23 mouse cellular contexts compared by ENCODE assay signal in the genomic region with DNA sequence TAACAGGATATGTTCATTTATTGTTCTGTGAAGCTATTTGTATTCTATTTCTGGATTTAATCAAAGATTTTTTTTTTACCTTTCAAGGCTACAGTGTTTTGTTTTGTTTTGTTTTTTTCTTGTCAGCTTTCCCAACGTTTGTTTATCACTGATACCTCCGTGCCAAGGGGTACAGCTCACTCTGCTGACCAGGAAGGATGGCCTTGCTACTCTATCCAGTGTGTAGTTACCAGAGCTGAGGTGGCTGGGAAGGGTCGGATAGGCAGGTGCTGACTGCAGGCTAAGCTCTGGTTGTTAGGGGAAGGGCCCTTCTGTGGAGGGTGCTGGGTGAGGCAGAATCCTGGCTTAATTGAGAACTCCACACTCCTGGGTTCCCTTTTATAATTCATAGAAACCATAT. TPM values are rescaled to one million over a fixed set of nuclear protein-coding genes. Genes with fewer than 3 reads are reported as not detected.
A peak's percentile ranks its signal among the peaks of the same experiment; 100 is the strongest.
DNase-seq lines count a peak whose midpoint lies in the region; TF ChIP-seq lines count a peak whose summit lies in the region.
"Had no signal": no experiment of that assay in that cellular context is flagged by ENCODE, and none has a peak within 500 bp of the region (broad histone marks: within the 10 kb centered on the region; RNA-seq: fewer than 3 reads in every experiment).

No protein-coding gene starts in this region.

- TF ChIP-seq CTCF in gastrocnemius, adult 2 months (IDR thresholded peaks at IDR 0.05), result no peak
- TF ChIP-seq CTCF in heart, adult 2 months (IDR thresholded peaks at IDR 0.05), result no peak

- H3K4me1 ChIP-seq in heart, adult 2 months (ENCODE audit: control insufficient read depth, insufficient read depth, low read length), result peaks cover 14% of the 10 kb centered on the region
- peaks cover 27% of the 10 kb centered on the region for H3K4me1 ChIP-seq in brown adipose tissue, adult 24 weeks (ENCODE audit: control insufficient read depth, insufficient read depth, insufficient read length, low read length)

- no peak for TF ChIP-seq EP300 in heart, adult 2 months (IDR thresholded peaks at IDR 0.05; ENCODE audit: insufficient read depth, low read depth, low read length)

- peak overlapping the region; percentile 93 for H3K27ac ChIP-seq in gastrocnemius, adult 2 months
- peak overlapping the region; percentile 49 for H3K27ac ChIP-seq in heart, adult 2 months
- H3K27ac ChIP-seq in brown adipose tissue, adult 24 weeks (replicated peaks; ENCODE audit: low read depth, low read length), result peak overlapping the region; percentile 50
- H3K27ac ChIP-seq: embryonic facial prominence, embryonic 10.5 days; embryonic facial prominence, embryonic 12.5 days; forebrain, embryonic 13.5 days; forebrain, embryonic 15.5 days had no signal

- no peak for DNase-seq in gastrocnemius, adult 2 months
- DNase-seq in gastrocnemius, postnatal 10 days, result no peak
- DNase-seq in heart, adult 2 months, result no peak
- DNase-seq in heart, postnatal 10 days, result no peak
- DNase-seq: adrenal gland, adult 8-10 months; adrenal gland, postnatal 14 days; adrenal gland, postnatal 36 days; B cell, adult 2 months; cerebellum, adult 11 months; cerebellum, adult 18-20 months; cerebellum, adult 8-10 months; cerebellum, adult 9-11 months; cerebellum, postnatal 14 days; cerebellum, postnatal 36 days; forebrain, postnatal 0 days had no signal

- no peak overlapping the region for H3K4me3 ChIP-seq in gastrocnemius, adult 2 months
- H3K4me3 ChIP-seq in heart, adult 2 months, result no peak overlapping the region
- H3K4me3 ChIP-seq in brown adipose tissue, adult 24 weeks (ENCODE audit: insufficient read depth, low read depth, low read length), result no peak overlapping the region
- H3K4me3 ChIP-seq: embryonic facial prominence, embryonic 10.5 days; embryonic facial prominence, embryonic 12.5 days; forebrain, embryonic 13.5 days; forebrain, embryonic 15.5 days had no signal

- intact Hi-C loops in gastrocnemius, adult 2 months (cut with DNase I), result no loop called here
- intact Hi-C loops in heart, adult 2 months (cut with DNase I), result no loop called here
- intact Hi-C loops in heart, postnatal 10 days (cut with DNase I), result no loop called here

- WGBS in heart, adult 2 months, result 23% methylated on average over 3 of the region's 3 CpGs

- no peaks in the 10 kb centered on the region for H3K27me3 ChIP-seq in heart, adult 2 months (ENCODE audit: control insufficient read depth, insufficient read depth, low read length)
- H3K27me3 ChIP-seq: CH12.LX; embryonic facial prominence, embryonic 12.5 days; forebrain, embryonic 15.5 days; Patski had no signal

- H3K79me2 ChIP-seq in heart, adult 2 months (replicated peaks; ENCODE audit: control insufficient read depth, insufficient read depth, low read length), result peaks cover 1% of the 10 kb centered on the region; the same call in 1 of the 2 replicates

- H3K9ac ChIP-seq in heart, adult 2 months (ENCODE audit: low read depth, low read length), result no peak overlapping the region
- H3K9ac ChIP-seq: embryonic facial prominence, embryonic 12.5 days; forebrain, embryonic 13.5 days; forebrain, embryonic 15.5 days; forebrain, postnatal 0 days had no signal

- H3K36me3 ChIP-seq in heart, adult 2 months (ENCODE audit: control insufficient read depth, insufficient read depth, low read length), result peaks cover 5% of the 10 kb centered on the region
- H3K36me3 ChIP-seq: embryonic facial prominence, embryonic 10.5 days; forebrain, embryonic 15.5 days had no signal

- no peak for TF ChIP-seq POLR2A in heart, adult 2 months (IDR thresholded peaks at IDR 0.05; ENCODE audit: insufficient read depth, low read depth, low read length)

RNA-seq across cellular contexts. Expression of a gene that starts 8.9 kb away (rescaled TPM):
- 10 to 100 TPM; 19.3 to 25.7 TPM for total RNA-seq in gastrocnemius, adult 2 months (2021)
- total RNA-seq in gastrocnemius, postnatal 10 days (2021), result 10 to 100 TPM; 25.1 to 26.9 TPM
- total RNA-seq in heart, adult 2 months (2021), result 10 to 100 TPM; 22.0 to 22.7 TPM
- polyA plus RNA-seq in heart, adult 2 months (2012; rRNA removed), result 3.7 and 7.0 TPM in 2 replicates
- total RNA-seq in heart, postnatal 10 days (2021), result 10 to 100 TPM; 22.8 to 24.8 TPM
- 25.0 and 28.1 TPM in 2 replicates for polyA plus RNA-seq in brown adipose tissue, adult 24 weeks (2012; ENCODE audit: insufficient read depth, insufficient read length, missing spikeins)

RNA-seq across cellular contexts. Expression of a gene that starts 9.3 kb away (rescaled TPM):
- total RNA-seq in gastrocnemius, adult 2 months (2021), result 1 to 10 TPM; 4.6 to 6.0 TPM
- total RNA-seq in gastrocnemius, postnatal 10 days (2021), result 10 to 100 TPM in 1 of 2 experiments, 1 to 10 TPM in 1; 8.7 to 11.3 TPM
- 10 to 100 TPM; 13.3 to 13.7 TPM for total RNA-seq in heart, adult 2 months (2021)
- polyA plus RNA-seq in heart, adult 2 months (2012; rRNA removed), result 6.6 and 11.3 TPM in 2 replicates
- 10 to 100 TPM; 21.3 to 23.3 TPM for total RNA-seq in heart, postnatal 10 days (2021)
- 10.0 and 11.5 TPM in 2 replicates for polyA plus RNA-seq in brown adipose tissue, adult 24 weeks (2012; ENCODE audit: insufficient read depth, insufficient read length, missing spikeins)

RNA-seq across cellular contexts. Expression of a gene that starts 38.6 kb away (rescaled TPM):
- total RNA-seq in gastrocnemius, adult 2 months (2021), result under 1 TPM in 1 of 2 experiments, not detected in 1; 0.20 TPM
- under 1 TPM; 0.38 to 0.45 TPM for total RNA-seq in gastrocnemius, postnatal 10 days (2021)
- total RNA-seq in heart, adult 2 months (2021), result under 1 TPM; 0.10 to 0.14 TPM
- polyA plus RNA-seq in heart, adult 2 months (2012; rRNA removed), result 0.08 and 0.20 TPM in 2 replicates
- total RNA-seq in heart, postnatal 10 days (2021), result under 1 TPM; 0.37 to 0.62 TPM
- polyA plus RNA-seq in brown adipose tissue, adult 24 weeks (2012; ENCODE audit: insufficient read depth, insufficient read length, missing spikeins), result not detected in 2 replicates
- polyA plus RNA-seq: CD4-positive, CD25-positive, alpha-beta regulatory T cell, adult 4 months had no signal
